Mouse (Mus musculus) kidney, embryonic 16.5 days (tissue): ENCODE results near the gene Inpp4b. TPM values are rescaled to one million over a fixed set of nuclear protein-coding genes. Genes with fewer than 3 reads are reported as not detected.
"Not testable (repeated sequence)": the region's sequence is repeated elsewhere in the genome, so short reads cannot be mapped to it uniquely, and the experiment has no call there.

Experiments used
- ATAC-seq: fragments of 200-750 bp; cut with Nextera tagmentation; 2 replicates; pipeline ENCODE4 v1.8.0; 2017; ENCODE audit warnings: moderate TSS enrichment; ENCODE audit not compliant: low FRiP score, low TSS enrichment
- H3K27ac ChIP-seq: fragments of 300-500 bp; sonication (generic); 2 replicates; pipeline ENCODE4 v1.5.1; 2014; ENCODE audit warnings: low read length
- H3K27me3 ChIP-seq: fragments of 300-500 bp; sonication (generic); 2 replicates; pipeline ENCODE4 v1.6.1; 2014; ENCODE audit warnings: low read length, control low read depth, mixed read lengths; ENCODE audit not compliant: insufficient read depth
- H3K36me3 ChIP-seq: fragments of 300-500 bp; sonication (generic); 2 replicates; pipeline ENCODE4 v1.6.1; 2014; ENCODE audit warnings: low read length, control low read depth, mixed read lengths; ENCODE audit not compliant: insufficient read depth
- H3K4me1 ChIP-seq: fragments of 300-500 bp; sonication (generic); 2 replicates; pipeline ENCODE4 v1.6.1; 2014; ENCODE audit warnings: low read length, control low read depth, mixed read lengths; ENCODE audit not compliant: insufficient read depth
- H3K4me2 ChIP-seq: fragments of 300-500 bp; sonication (generic); replicated peaks from 2 replicates; pipeline ENCODE4 v1.6.1; 2014; ENCODE audit warnings: low read depth, low read length
- H3K4me3 ChIP-seq: fragments of 300-500 bp; sonication (generic); 2 replicates; pipeline ENCODE4 v1.5.1; 2014; ENCODE audit warnings: mild to moderate bottlenecking, low read length
- H3K9ac ChIP-seq: fragments of 300-500 bp; sonication (generic); replicated peaks from 2 replicates; pipeline ENCODE4 v1.6.1; 2014; ENCODE audit warnings: low read length
- H3K9me3 ChIP-seq: fragments of 300-500 bp; sonication (generic); 2 replicates; pipeline ENCODE4 v1.6.1; 2016; ENCODE audit warnings: low read length, control low read depth
- WGBS: fragments of 180-500 bp; shearing (Covaris S2); extraction: QIAGEN DNeasy Blood & Tissue Kit; methylation state at CpG from one replicate; pipeline ENCODE4 v1.1.7; 2014; 5-methylcytosine and 5-hydroxymethylcytosine counted together
- polyA plus RNA-seq: library from polyadenylated mRNA; unstranded; fragments of >200 nt; fragmentation: Nextera tagmentation; extraction: Ambion mirVana; gene quantifications from 2 replicates; pipeline ENCODE4 v1.2.1, GENCODE M21; 2015

The Inpp4b gene
- polyA plus RNA-seq, 1 experiment from 2014 or later: 11.0 TPM

DNA sequence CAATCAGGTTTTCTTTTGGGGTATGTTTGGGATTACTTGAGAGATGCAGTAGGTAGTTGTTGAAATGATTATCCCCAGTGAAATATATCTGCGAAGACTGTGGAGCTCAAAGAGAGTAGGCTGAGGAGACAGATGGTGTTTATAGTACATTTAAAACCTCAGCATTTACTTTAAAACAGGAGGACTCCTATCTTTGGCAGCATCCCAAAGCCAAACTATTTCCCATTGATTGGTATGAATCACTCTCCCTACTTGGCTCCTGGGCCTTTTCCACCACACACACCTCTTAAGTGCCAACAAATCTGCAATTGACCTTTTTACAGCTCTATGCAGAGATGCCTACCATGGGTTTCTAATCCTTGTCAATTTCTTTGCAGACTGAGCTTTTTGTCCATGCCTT lies 654.5 kb downstream of the Inpp4b start:
- H3K27me3 ChIP-seq: no peaks in the 10 kb centered on the region
- H3K4me1 ChIP-seq: no peaks in the 10 kb centered on the region
- 85% methylated on average over 1 of the region's 1 CpGs for WGBS
- no peak overlapping the region for H3K27ac ChIP-seq
- no peak overlapping the region for H3K9ac ChIP-seq
- H3K4me3 ChIP-seq: no peak overlapping the region
- H3K4me2 ChIP-seq: no peak overlapping the region
- no peaks in the 10 kb centered on the region for H3K36me3 ChIP-seq
- no peak for ATAC-seq
- no peaks in the 10 kb centered on the region for H3K9me3 ChIP-seq

DNA sequence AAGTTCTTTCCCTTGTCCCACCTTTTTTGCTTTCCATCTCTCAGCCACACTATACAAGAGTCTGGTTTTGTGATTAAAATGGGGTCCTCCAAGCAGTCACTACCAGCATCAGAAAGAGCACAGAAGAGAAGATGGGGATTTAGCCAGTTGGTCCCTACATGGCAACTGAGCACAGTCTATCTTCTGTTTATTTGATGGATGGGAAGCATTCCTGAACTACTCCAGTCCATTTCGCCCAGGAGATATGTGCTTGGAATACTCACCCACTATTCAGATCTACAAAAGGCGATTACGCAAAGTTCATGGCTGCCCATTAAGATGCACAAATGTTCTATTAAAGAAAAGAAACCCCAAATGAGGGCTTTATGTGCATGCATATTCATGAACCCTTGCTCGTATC lies 661.8 kb downstream of the Inpp4b start:
- no peak overlapping the region for H3K27ac ChIP-seq
- ATAC-seq: no peak
- WGBS: 92% methylated on average over 4 of the region's 4 CpGs

DNA sequence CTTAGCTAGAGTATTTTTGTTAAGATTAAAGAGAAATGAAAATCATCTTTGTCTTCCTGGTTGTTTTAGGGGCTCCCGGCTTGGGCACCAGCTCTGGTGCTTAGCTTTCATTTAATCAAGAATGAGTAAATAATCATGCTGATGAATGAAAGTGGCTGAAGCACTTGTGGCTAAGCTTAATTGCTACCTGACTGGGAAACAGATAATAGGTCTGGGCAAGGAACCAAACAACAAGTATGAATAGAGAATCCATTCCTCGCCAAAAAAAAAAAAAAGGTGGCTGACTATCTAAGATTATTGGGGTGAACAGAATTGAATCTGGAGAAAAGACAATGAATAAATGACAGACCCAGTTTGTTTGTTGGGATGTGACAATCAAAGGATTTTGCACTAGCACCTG lies 663.1 kb downstream of the Inpp4b start:
- Histone ChIP-seq H3K27me3 (no peaks in the 10 kb centered on the region), H3K4me1 (no peaks in the 10 kb centered on the region), H3K4me2 (no peak overlapping the region), H3K36me3 (no peaks in the 10 kb centered on the region), H3K9me3 (no peaks in the 10 kb centered on the region), H3K9ac (no peak overlapping the region), H3K4me3 (no peak overlapping the region), H3K27ac (no peak overlapping the region)
- whole genome bisulfite sequencing: 83% methylated on average over 2 of the region's 2 CpGs
- ATAC-seq: no peak

More for the DNA sequence above, 661.8 kb downstream of the Inpp4b start:
- no peak overlapping the region for H3K4me2 ChIP-seq
- no peak overlapping the region for H3K4me3 ChIP-seq
- H3K4me1 ChIP-seq: no peaks in the 10 kb centered on the region
- H3K9ac ChIP-seq: no peak overlapping the region
- H3K36me3 ChIP-seq: no peaks in the 10 kb centered on the region
- H3K9me3 ChIP-seq: no peaks in the 10 kb centered on the region
- H3K27me3 ChIP-seq: no peaks in the 10 kb centered on the region

DNA sequence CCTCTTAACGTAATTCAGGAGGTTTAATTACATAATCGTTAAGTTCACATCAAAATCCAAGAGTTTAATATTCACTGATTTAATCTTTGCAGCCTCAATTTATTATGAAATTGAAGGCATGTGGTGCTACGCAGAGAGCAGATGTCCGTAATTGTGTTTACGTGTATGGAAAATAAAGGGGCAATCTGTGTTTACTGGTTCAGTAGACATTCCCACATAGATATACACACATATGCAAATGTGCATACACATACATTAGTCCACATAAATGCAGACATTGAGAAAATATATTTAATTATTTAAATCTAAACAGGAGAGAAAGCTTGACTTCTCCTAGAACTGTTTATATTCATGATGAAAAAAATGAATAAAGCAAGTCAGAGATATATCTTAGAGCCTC lies 675.4 kb downstream of the Inpp4b start:
- no peak overlapping the region for H3K4me2 ChIP-seq
- no peaks in the 10 kb centered on the region for H3K36me3 ChIP-seq
- no peaks in the 10 kb centered on the region for H3K27me3 ChIP-seq
- H3K27ac ChIP-seq: no peak overlapping the region
- H3K4me1 ChIP-seq: no peaks in the 10 kb centered on the region
- WGBS: 86% methylated on average over 5 of the region's 5 CpGs
- no peak overlapping the region for H3K9ac ChIP-seq
- H3K9me3 ChIP-seq: no peaks in the 10 kb centered on the region
- ATAC-seq: no peak
- H3K4me3 ChIP-seq: no peak overlapping the region

- no peak overlapping the region for H3K4me3 ChIP-seq
- H3K9me3 ChIP-seq: no peaks in the 10 kb centered on the region
- no peaks in the 10 kb centered on the region for H3K27me3 ChIP-seq
- ATAC-seq: peak; percentile 86
- 29% methylated on average over 3 of the region's 3 CpGs for WGBS
- H3K4me1 ChIP-seq: peaks cover 10% of the 10 kb centered on the region; the same call in 1 of the 2 replicates
- no peak overlapping the region for H3K4me2 ChIP-seq
- H3K27ac ChIP-seq: peak overlapping the region; percentile 75; the same call in 1 of the 2 replicates
- no peaks in the 10 kb centered on the region for H3K36me3 ChIP-seq
- no peak overlapping the region for H3K9ac ChIP-seq
Observed at GRCm38 (mm10) chr8:82027401-82027800, 685.0 kb downstream of the Inpp4b start.

DNA sequence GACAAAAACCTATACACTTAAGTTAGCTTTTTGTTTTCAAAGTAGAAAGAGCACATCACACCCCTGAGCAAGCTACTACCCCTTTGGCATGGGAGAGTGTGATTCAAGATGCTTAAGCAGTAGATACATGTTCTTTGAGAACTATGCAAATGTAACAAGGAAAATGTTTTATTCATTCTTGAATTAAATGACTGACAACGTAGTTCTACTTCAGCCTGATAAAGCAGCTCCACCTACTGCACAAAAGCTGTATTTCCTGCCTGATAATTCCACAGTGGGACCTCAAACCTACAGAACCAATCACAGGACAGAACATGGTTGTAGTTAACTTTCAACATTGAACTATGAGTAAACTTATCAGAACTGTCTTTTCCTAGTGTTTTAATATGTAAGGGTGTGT lies 686.5 kb downstream of the Inpp4b start:
- H3K27me3 ChIP-seq: no peaks in the 10 kb centered on the region
- H3K27ac ChIP-seq: no peak overlapping the region
- ATAC-seq: no peak
- H3K4me3 ChIP-seq: no peak overlapping the region
- peaks cover 10% of the 10 kb centered on the region; the same call in 1 of the 2 replicates for H3K4me1 ChIP-seq
- H3K4me2 ChIP-seq: no peak overlapping the region
- H3K36me3 ChIP-seq: no peaks in the 10 kb centered on the region
- WGBS: 22% methylated on average over 1 of the region's 1 CpGs
- no peaks in the 10 kb centered on the region for H3K9me3 ChIP-seq
- H3K9ac ChIP-seq: no peak overlapping the region

- H3K4me2 ChIP-seq, H3K27ac ChIP-seq, ATAC-seq, H3K4me1 ChIP-seq, H3K9me3 ChIP-seq, H3K4me3 ChIP-seq, H3K36me3 ChIP-seq, H3K9ac ChIP-seq, H3K27me3 ChIP-seq: not testable (repeated sequence)
Observed at GRCm38 (mm10) chr8:82032035-82032434, 689.7 kb downstream of the Inpp4b start.

DNA sequence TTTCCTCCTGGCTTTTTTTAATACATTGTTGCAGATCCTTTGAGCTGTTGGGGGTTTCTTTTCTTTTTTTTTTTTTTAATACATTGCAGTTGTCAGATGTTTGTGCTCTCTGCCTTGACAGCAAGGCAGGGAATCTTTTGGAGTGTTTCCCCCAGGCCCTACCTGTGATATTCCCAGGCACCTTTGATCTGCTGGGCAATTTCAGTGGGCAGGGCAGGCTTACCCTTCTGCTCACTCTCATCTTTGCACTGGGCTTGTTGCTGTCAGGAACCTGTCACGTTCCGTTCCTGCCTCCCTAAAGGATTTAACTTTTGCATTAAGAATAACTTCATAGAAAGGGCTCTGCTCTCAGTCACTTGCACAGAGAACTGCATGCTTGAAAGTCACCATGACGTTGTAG lies 711.7 kb downstream of the Inpp4b start:
- 71% methylated on average over 3 of the region's 3 CpGs for WGBS
- Histone ChIP-seq H3K9ac (no peak overlapping the region), H3K36me3 (no peaks in the 10 kb centered on the region), H3K27ac (no peak overlapping the region), H3K27me3 (no peaks in the 10 kb centered on the region), H3K4me2 (no peak overlapping the region), H3K4me3 (no peak overlapping the region), H3K4me1 (no peaks in the 10 kb centered on the region), H3K9me3 (no peaks in the 10 kb centered on the region)
- ATAC-seq: no peak

GRCm38 (mm10) chr8:82067619-82068018 lies 725.3 kb downstream of the Inpp4b start:
- Histone ChIP-seq H3K9ac (no peak overlapping the region), H3K4me3 (no peak overlapping the region)
- WGBS: 89% methylated on average over 3 of the region's 3 CpGs

GRCm38 (mm10) chr8:82079267-82079666 lies 736.9 kb downstream of the Inpp4b start:
- ATAC-seq: no peak
- Histone ChIP-seq H3K4me3 (no peak overlapping the region), H3K9ac (no peak overlapping the region), H3K27ac (no peak overlapping the region), H3K4me1 (no peaks in the 10 kb centered on the region), H3K9me3 (peaks cover 3% of the 10 kb centered on the region; the same call in 1 of the 2 replicates), H3K36me3 (no peaks in the 10 kb centered on the region), H3K27me3 (no peaks in the 10 kb centered on the region), H3K4me2 (no peak overlapping the region)

More at GRCm38 (mm10) chr8:82067619-82068018, 725.3 kb downstream of the Inpp4b start:
- H3K4me1 ChIP-seq: no peaks in the 10 kb centered on the region
- no peak for ATAC-seq
- H3K4me2 ChIP-seq: no peak overlapping the region
- no peaks in the 10 kb centered on the region for H3K27me3 ChIP-seq
- no peak overlapping the region for H3K27ac ChIP-seq
- no peaks in the 10 kb centered on the region for H3K36me3 ChIP-seq
- no peaks in the 10 kb centered on the region for H3K9me3 ChIP-seq

DNA sequence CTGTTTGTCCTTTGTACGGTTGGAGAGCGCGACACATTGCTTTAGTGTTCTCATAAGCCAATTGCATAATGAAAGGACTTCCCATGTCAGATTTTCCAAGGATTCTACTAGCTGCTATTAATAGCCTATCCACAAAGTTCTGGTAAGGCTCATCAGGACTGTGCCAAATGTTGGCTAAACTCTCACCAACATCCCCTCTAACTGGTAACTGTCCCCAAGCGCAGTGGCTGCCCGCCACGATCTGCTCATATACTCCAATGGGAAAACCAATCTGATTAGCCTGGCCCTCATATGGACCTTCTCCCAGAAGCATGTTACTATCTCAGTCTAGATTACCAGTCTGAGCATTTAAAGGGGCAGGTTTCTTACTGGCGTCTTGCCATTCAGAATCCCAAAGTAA lies 744.3 kb downstream of the Inpp4b start:
- not testable (repeated sequence) for H3K9me3 ChIP-seq, ATAC-seq, H3K4me3 ChIP-seq

More for the DNA sequence above, 744.3 kb downstream of the Inpp4b start:
- H3K9ac ChIP-seq, H3K36me3 ChIP-seq, H3K27ac ChIP-seq, H3K27me3 ChIP-seq, H3K4me1 ChIP-seq, H3K4me2 ChIP-seq: not testable (repeated sequence)
- 98% methylated on average over 7 of the region's 7 CpGs for WGBS
